Mouse (Mus musculus): ENCODE results near the gene Cgas. TPM values are rescaled to one million over a fixed set of nuclear protein-coding genes. Genes with fewer than 3 reads are reported as not detected.
"Not testable (repeated sequence)": the region's sequence is repeated elsewhere in the genome, so short reads cannot be mapped to it uniquely, and the experiment has no call there.

The Cgas gene
- polyA plus RNA-seq, 1 experiment from 2014 or later = 0.60 TPM

DNA sequence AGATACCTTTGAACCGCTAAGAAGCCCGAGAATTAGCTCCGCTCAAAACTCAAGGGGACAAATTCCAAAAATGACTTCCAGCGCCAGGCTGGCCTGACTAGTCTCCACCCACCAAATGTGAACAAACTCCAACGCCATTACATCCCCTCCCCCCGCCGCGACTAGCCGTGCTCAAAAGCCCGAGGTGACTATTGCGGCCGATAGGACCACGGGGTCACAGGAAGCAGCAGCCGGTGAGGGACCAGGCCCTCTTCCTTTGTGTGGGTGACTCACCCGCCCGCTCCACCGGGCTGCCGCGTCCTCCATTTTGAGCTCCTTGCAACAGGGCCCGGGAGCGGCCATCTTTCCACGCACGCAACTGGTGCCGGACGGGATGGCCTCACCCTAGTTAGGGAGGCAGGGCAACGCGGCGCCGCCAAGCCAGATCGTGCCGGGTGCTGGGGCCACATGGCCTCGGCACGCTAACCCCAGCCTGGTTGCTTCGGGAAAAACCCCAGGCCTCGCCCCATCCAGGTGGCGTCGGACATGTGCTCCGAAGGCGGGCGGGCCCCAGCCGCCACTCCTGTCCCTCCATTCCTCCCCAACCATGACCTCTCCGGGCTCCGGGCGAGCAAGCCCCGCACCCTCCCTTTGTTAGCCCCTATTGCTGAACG lies 37.8 kb upstream of the Cgas start:
- H3K4me1 ChIP-seq (ENCODE audit: control insufficient read depth, insufficient read depth, low read length) = peaks cover 13% of the 10 kb centered on the region
- WGBS = under 1% methylated on average over 45 of the region's 46 CpGs

DNA sequence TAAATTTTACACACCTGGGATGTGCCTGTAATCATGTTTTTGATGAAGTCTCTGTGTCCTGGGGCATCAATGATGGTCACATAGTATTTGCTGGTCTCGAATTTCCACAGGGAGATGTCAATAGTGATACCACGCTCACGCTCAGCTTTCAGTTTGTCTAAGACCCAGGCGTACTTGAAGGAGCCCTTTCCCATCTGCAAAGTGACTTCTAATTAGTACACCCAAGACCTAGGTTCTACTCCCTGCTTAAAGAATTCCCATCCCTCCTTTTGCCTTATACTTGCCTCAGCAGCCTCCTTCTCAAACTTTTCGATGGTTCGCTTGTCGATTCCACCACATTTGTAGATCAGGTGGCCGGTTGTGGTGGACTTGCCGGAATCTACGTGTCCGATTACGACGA lies 37.2 kb upstream of the Cgas start:
- 0% methylated on average over 13 of the region's 13 CpGs for WGBS
- H3K27ac ChIP-seq (ENCODE audit: low read depth, low read length); H3K27me3 ChIP-seq (ENCODE audit: control insufficient read depth, insufficient read depth, low read length); H3K9me3 ChIP-seq (ENCODE audit: control insufficient read depth, low read length); ATAC-seq (ENCODE audit: low read depth): not testable (repeated sequence)
- Histone ChIP-seq H3K4me1 (ENCODE audit: control insufficient read depth, insufficient read depth, low read length) (peaks cover 13% of the 10 kb centered on the region), H3K4me2 (ENCODE audit: low read depth, low read length) (peak overlapping the region; percentile 53), H3K4me3 (ENCODE audit: low read depth, low read length) (peak overlapping the region; percentile 51), H3K36me3 (ENCODE audit: control insufficient read depth, insufficient read depth, low read length) (peaks cover 25% of the 10 kb centered on the region), H3K9ac (replicated peaks; ENCODE audit: low read depth, low read length) (peak overlapping the region; percentile 91)

More for the DNA sequence above, 37.8 kb upstream of the Cgas start:
- peak overlapping the region; percentile 51 for H3K4me3 ChIP-seq (ENCODE audit: low read depth, low read length)
- peak; percentile 39 for ATAC-seq (ENCODE audit: low read depth)
- H3K9ac ChIP-seq (replicated peaks; ENCODE audit: low read depth, low read length) = peak overlapping the region; percentile 91
- H3K9me3 ChIP-seq (ENCODE audit: control insufficient read depth, low read length) = no peaks in the 10 kb centered on the region
- H3K27ac ChIP-seq (ENCODE audit: low read depth, low read length) = peak overlapping the region; percentile 95
- H3K36me3 ChIP-seq (ENCODE audit: control insufficient read depth, insufficient read depth, low read length) = peaks cover 25% of the 10 kb centered on the region
- no peaks in the 10 kb centered on the region for H3K27me3 ChIP-seq (ENCODE audit: control insufficient read depth, insufficient read depth, low read length)
- peak overlapping the region; percentile 53 for H3K4me2 ChIP-seq (ENCODE audit: low read depth, low read length)

GRCm38 (mm10) chr9:78479308-78479707 lies 36.3 kb upstream of the Cgas start:
- ATAC-seq (ENCODE audit: low read depth); H3K27ac ChIP-seq (ENCODE audit: low read depth, low read length); H3K27me3 ChIP-seq (ENCODE audit: control insufficient read depth, insufficient read depth, low read length); H3K9me3 ChIP-seq (ENCODE audit: control insufficient read depth, low read length): not testable (repeated sequence)
- Histone ChIP-seq H3K4me3 (ENCODE audit: low read depth, low read length) (peak overlapping the region; percentile 51), H3K9ac (replicated peaks; ENCODE audit: low read depth, low read length) (0 out of 2 replicates have a peak overlapping the region, but pooled peaks have one; percentile 7), H3K36me3 (ENCODE audit: control insufficient read depth, insufficient read depth, low read length) (peaks cover 25% of the 10 kb centered on the region), H3K4me1 (ENCODE audit: control insufficient read depth, insufficient read depth, low read length) (peaks cover 13% of the 10 kb centered on the region), H3K4me2 (ENCODE audit: low read depth, low read length) (peak overlapping the region; percentile 53)
- 22% methylated on average over 8 of the region's 8 CpGs for WGBS

GRCm38 (mm10) chr9:78478009-78478605 lies 35.1 kb upstream of the Cgas start:
- Histone ChIP-seq H3K4me1 (ENCODE audit: control insufficient read depth, insufficient read depth, low read length) (peaks cover 13% of the 10 kb centered on the region), H3K4me2 (ENCODE audit: low read depth, low read length) (peak overlapping the region; percentile 9; the same call in 1 of the 2 replicates), H3K36me3 (ENCODE audit: control insufficient read depth, insufficient read depth, low read length) (peaks cover 25% of the 10 kb centered on the region)
- H3K9ac ChIP-seq (replicated peaks; ENCODE audit: low read depth, low read length); ATAC-seq (ENCODE audit: low read depth); H3K27me3 ChIP-seq (ENCODE audit: control insufficient read depth, insufficient read depth, low read length); H3K4me3 ChIP-seq (ENCODE audit: low read depth, low read length); H3K9me3 ChIP-seq (ENCODE audit: control insufficient read depth, low read length); H3K27ac ChIP-seq (ENCODE audit: low read depth, low read length): not testable (repeated sequence)
- WGBS = 50% methylated on average over 1 of the region's 1 CpGs

- H3K9ac ChIP-seq (replicated peaks; ENCODE audit: low read depth, low read length) = no peak overlapping the region
- H3K4me2 ChIP-seq (ENCODE audit: low read depth, low read length) = peak overlapping the region; percentile 9; the same call in 1 of the 2 replicates
- 2% methylated on average over 5 of the region's 5 CpGs for WGBS
Measured at GRCm38 (mm10) chr9:78477021-78477551, 34.0 kb upstream of the Cgas start.

DNA sequence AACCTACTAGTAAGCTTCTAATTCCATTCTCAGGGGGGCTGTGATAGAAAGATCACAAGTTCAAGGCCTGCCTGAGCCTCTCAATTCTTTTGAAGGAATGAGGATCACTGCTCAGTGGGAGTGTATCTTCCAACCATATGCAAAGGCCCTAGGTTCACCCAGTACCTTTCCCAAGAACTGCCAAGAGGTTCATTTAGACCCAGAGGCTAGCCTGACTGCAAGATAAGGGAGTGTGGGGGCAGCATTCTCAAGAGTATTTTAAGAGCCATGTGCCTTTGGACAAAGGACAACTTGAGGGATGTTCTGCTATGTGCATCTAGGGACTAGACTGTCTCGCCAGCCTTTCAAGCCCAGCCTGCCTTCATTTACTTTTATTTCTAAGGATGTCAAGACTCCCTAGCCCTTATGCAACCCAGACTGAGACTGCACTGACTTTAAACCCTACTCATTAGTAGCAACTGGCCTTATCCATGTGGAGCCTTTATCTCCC lies 33.5 kb upstream of the Cgas start:
- ATAC-seq (ENCODE audit: low read depth) = no peak
- Histone ChIP-seq H3K27ac (ENCODE audit: low read depth, low read length) (no peak overlapping the region), H3K9ac (replicated peaks; ENCODE audit: low read depth, low read length) (no peak overlapping the region), H3K4me1 (ENCODE audit: control insufficient read depth, insufficient read depth, low read length) (peaks cover 6% of the 10 kb centered on the region; the same call in 1 of the 2 replicates), H3K4me2 (ENCODE audit: low read depth, low read length) (no peak overlapping the region), H3K36me3 (ENCODE audit: control insufficient read depth, insufficient read depth, low read length) (peaks cover 25% of the 10 kb centered on the region), H3K9me3 (ENCODE audit: control insufficient read depth, low read length) (no peaks in the 10 kb centered on the region), H3K27me3 (ENCODE audit: control insufficient read depth, insufficient read depth, low read length) (no peaks in the 10 kb centered on the region), H3K4me3 (ENCODE audit: low read depth, low read length) (no peak overlapping the region)
- WGBS = 11% methylated on average over 1 of the region's 1 CpGs

More at GRCm38 (mm10) chr9:78477021-78477551, 34.0 kb upstream of the Cgas start:
- Histone ChIP-seq H3K27me3 (ENCODE audit: control insufficient read depth, insufficient read depth, low read length) (no peaks in the 10 kb centered on the region), H3K4me1 (ENCODE audit: control insufficient read depth, insufficient read depth, low read length) (peaks cover 6% of the 10 kb centered on the region; the same call in 1 of the 2 replicates), H3K9me3 (ENCODE audit: control insufficient read depth, low read length) (no peaks in the 10 kb centered on the region), H3K36me3 (ENCODE audit: control insufficient read depth, insufficient read depth, low read length) (peaks cover 25% of the 10 kb centered on the region), H3K4me3 (ENCODE audit: low read depth, low read length) (no peak overlapping the region), H3K27ac (ENCODE audit: low read depth, low read length) (no peak overlapping the region)
- ATAC-seq (ENCODE audit: low read depth) = no peak

- WGBS = 83% methylated on average over 4 of the region's 4 CpGs
- no peaks in the 10 kb centered on the region for H3K27me3 ChIP-seq (ENCODE audit: control insufficient read depth, insufficient read depth, low read length)
- no peak overlapping the region for H3K9ac ChIP-seq (replicated peaks; ENCODE audit: low read depth, low read length)
- no peak overlapping the region for H3K4me3 ChIP-seq (ENCODE audit: low read depth, low read length)
- ATAC-seq (ENCODE audit: low read depth) = no peak
- H3K4me1 ChIP-seq (ENCODE audit: control insufficient read depth, insufficient read depth, low read length) = peaks cover 6% of the 10 kb centered on the region; the same call in 1 of the 2 replicates
- H3K4me2 ChIP-seq (ENCODE audit: low read depth, low read length) = no peak overlapping the region
- no peaks in the 10 kb centered on the region for H3K9me3 ChIP-seq (ENCODE audit: control insufficient read depth, low read length)
- H3K36me3 ChIP-seq (ENCODE audit: control insufficient read depth, insufficient read depth, low read length) = peaks cover 25% of the 10 kb centered on the region
- no peak overlapping the region for H3K27ac ChIP-seq (ENCODE audit: low read depth, low read length)
Measured at GRCm38 (mm10) chr9:78475873-78476272, 32.8 kb upstream of the Cgas start.

- no peak for ATAC-seq (ENCODE audit: low read depth)
- H3K36me3 ChIP-seq (ENCODE audit: control insufficient read depth, insufficient read depth, low read length) = peaks cover 30% of the 10 kb centered on the region
Measured at GRCm38 (mm10) chr9:78475383-78475780, 32.3 kb upstream of the Cgas start.

More at GRCm38 (mm10) chr9:78475383-78475780, 32.3 kb upstream of the Cgas start:
- Histone ChIP-seq H3K27me3 (ENCODE audit: control insufficient read depth, insufficient read depth, low read length) (no peaks in the 10 kb centered on the region), H3K9me3 (ENCODE audit: control insufficient read depth, low read length) (no peaks in the 10 kb centered on the region), H3K27ac (ENCODE audit: low read depth, low read length) (no peak overlapping the region), H3K4me3 (ENCODE audit: low read depth, low read length) (no peak overlapping the region), H3K4me1 (ENCODE audit: control insufficient read depth, insufficient read depth, low read length) (peaks cover 6% of the 10 kb centered on the region; the same call in 1 of the 2 replicates), H3K9ac (replicated peaks; ENCODE audit: low read depth, low read length) (no peak overlapping the region), H3K4me2 (ENCODE audit: low read depth, low read length) (no peak overlapping the region)
- WGBS = 94% methylated on average over 2 of the region's 2 CpGs

All from neural tube, embryonic 14.5 days (tissue).